Mouse (Mus musculus) MEL (cell line): ENCODE measurements around the gene Nup153. TPM values are rescaled to one million over a fixed set of nuclear protein-coding genes. Genes with fewer than 3 reads are reported as not detected.

Experiments
- DNase-seq: peaks from one replicate; pipeline ENCODE4 v3.0.0; 2011; ENCODE audit warnings: low read depth, low spot score
- H3K27ac ChIP-seq: 2 replicates; pipeline ENCODE4 v1.5.1; 2012; ENCODE audit warnings: low read depth, mild to moderate bottlenecking, control low read depth, low read length, moderate library complexity; ENCODE audit not compliant: control insufficient read depth
- H3K27me3 ChIP-seq, 2 experiments: fragments of 150-350 bp in 1 of 2; sonication (generic) in 1 of 2; 2 replicates each; pipeline ENCODE4 v1.6.1; 2012; ENCODE audit warnings: low read length in 2 of 2, mild to moderate bottlenecking in 2 of 2, improper control_type of control experiment in 1 of 2, moderate library complexity in 1 of 2; ENCODE audit not compliant: insufficient read depth in 2 of 2, control insufficient read depth in 1 of 2
- H3K36me3 ChIP-seq, 2 experiments: 2 replicates each; pipeline ENCODE4 v1.6.1; 2012 to 2014; ENCODE audit warnings: low read length in 2 of 2, improper control_type of control experiment in 1 of 2, inconsistent platforms in 1 of 2, mild to moderate bottlenecking in 1 of 2; ENCODE audit not compliant: insufficient read depth in 2 of 2, control insufficient read depth in 1 of 2
- H3K4me1 ChIP-seq, 2 experiments: fragments of 150-350 bp in 1 of 2; sonication (generic) in 1 of 2; 2 replicates each; pipeline ENCODE4 v1.6.1; 2012; ENCODE audit warnings: low read length in 2 of 2, improper control_type of control experiment in 1 of 2, mild to moderate bottlenecking in 1 of 2; ENCODE audit not compliant: insufficient read depth in 2 of 2, control insufficient read depth in 1 of 2
- H3K4me3 ChIP-seq, 2 experiments: fragments of 150-350 bp in 1 of 2; sonication (generic) in 1 of 2; 2 replicates each; pipeline ENCODE4 v1.5.1; 2012; ENCODE audit warnings: low read depth in 2 of 2, low read length in 2 of 2, mild to moderate bottlenecking in 2 of 2, moderate library complexity in 2 of 2, control low read depth in 1 of 2, improper control_type of control experiment in 1 of 2; ENCODE audit not compliant: control insufficient read depth in 1 of 2, insufficient read depth in 1 of 2
- H3K79me2 ChIP-seq: 2 replicates; pipeline ENCODE4 v1.6.1; 2012; ENCODE audit warnings: mild to moderate bottlenecking, low read length, moderate library complexity; ENCODE audit not compliant: control insufficient read depth, poor library complexity, insufficient read depth
- H3K9ac ChIP-seq: 2 replicates; pipeline ENCODE4 v1.6.1; 2012; ENCODE audit warnings: low read depth, mild to moderate bottlenecking, control low read depth, low read length, moderate library complexity; ENCODE audit not compliant: control insufficient read depth, poor library complexity, severe bottlenecking
- H3K9me3 ChIP-seq: fragments of 150-350 bp; sonication (generic); replicated peaks from 2 replicates; pipeline ENCODE4 v1.6.1; 2012; ENCODE audit warnings: mild to moderate bottlenecking, low read length, improper control_type of control experiment, moderate library complexity; ENCODE audit not compliant: insufficient read depth
- BHLHE40 ChIP-seq: IDR thresholded peaks from 2 replicates; pipeline ENCODE4 v1.6.1; 2012; ENCODE audit warnings: low read depth, mild to moderate bottlenecking, inconsistent platforms, low read length, improper control_type of control experiment, borderline replicate concordance
- CHD1 ChIP-seq: IDR thresholded peaks from 2 replicates; pipeline ENCODE4 v1.6.1; 2012; ENCODE audit warnings: low read depth, mild to moderate bottlenecking, inconsistent platforms, low read length, improper control_type of control experiment
- CHD2 ChIP-seq: IDR thresholded peaks from 2 replicates; pipeline ENCODE4 v1.6.1; 2011; ENCODE audit warnings: low read length, improper control_type of control experiment
- CTCF ChIP-seq, 3 experiments: IDR thresholded peaks in 2 of 3; conservative IDR thresholded peaks in 1 of 3; 2 replicates each; pipeline ENCODE4 v1.5.1; 2011 to 2012; ENCODE audit warnings: low read length in 3 of 3, low read depth in 2 of 3, mild to moderate bottlenecking in 2 of 3, improper control_type of control experiment in 1 of 3, inconsistent platforms in 1 of 3, mixed read lengths in 1 of 3, moderate library complexity in 1 of 3; ENCODE audit not compliant: control insufficient read depth in 1 of 3, insufficient read depth in 1 of 3, poor library complexity in 1 of 3, severe bottlenecking in 1 of 3
- E2F4 ChIP-seq: IDR thresholded peaks from 2 replicates; pipeline ENCODE4 v1.6.1; 2011; ENCODE audit warnings: low read depth, low read length, improper control_type of control experiment, borderline replicate concordance
- EP300 ChIP-seq, 2 experiments: IDR thresholded peaks; 2 replicates each; pipeline ENCODE4 v1.6.1; 2011; ENCODE audit warnings: improper control_type of control experiment in 2 of 2, low read length in 2 of 2, low read depth in 1 of 2, mild to moderate bottlenecking in 1 of 2
- ETS1 ChIP-seq: IDR thresholded peaks from 2 replicates; pipeline ENCODE4 v1.6.1; 2012; ENCODE audit warnings: low read depth, mild to moderate bottlenecking, inconsistent platforms, low read length, improper control_type of control experiment, moderate library complexity
- GATA1 ChIP-seq: IDR thresholded peaks from 2 replicates; pipeline ENCODE4 v1.6.1; 2011; ENCODE audit warnings: low read depth, low read length, improper control_type of control experiment
- HCFC1 ChIP-seq: IDR thresholded peaks from 2 replicates; pipeline ENCODE4 v1.6.1; 2012; ENCODE audit warnings: low read depth, mild to moderate bottlenecking, inconsistent platforms, low read length, improper control_type of control experiment, moderate library complexity
- MEF2A ChIP-seq: IDR thresholded peaks from 2 replicates; pipeline ENCODE4 v1.6.1; 2014; ENCODE audit warnings: low read depth, mild to moderate bottlenecking, inconsistent platforms, low read length, improper control_type of control experiment; ENCODE audit not compliant: poor library complexity, insufficient replicate concordance, severe bottlenecking; ENCODE audit errors: extremely low read depth
- MYB ChIP-seq: IDR thresholded peaks from 2 replicates; pipeline ENCODE4 v1.6.1; 2011; ENCODE audit warnings: mild to moderate bottlenecking, low read depth, low read length, improper control_type of control experiment
- NELFE ChIP-seq: IDR thresholded peaks from 2 replicates; pipeline ENCODE4 v1.6.1; 2011; ENCODE audit warnings: low read depth, low read length, improper control_type of control experiment
- POLR2A ChIP-seq, 2 experiments: IDR thresholded peaks; 2 replicates each; pipeline ENCODE4 v1.6.1; 2011 to 2012; ENCODE audit warnings: low read length in 2 of 2, mild to moderate bottlenecking in 2 of 2, control low read depth in 1 of 2, improper control_type of control experiment in 1 of 2, low read depth in 1 of 2, moderate library complexity in 1 of 2; ENCODE audit not compliant: control insufficient read depth in 1 of 2, insufficient read depth in 1 of 2, poor library complexity in 1 of 2
- POLR2AphosphoS5 ChIP-seq: IDR thresholded peaks from 2 replicates; pipeline ENCODE4 v1.6.1; 2012; ENCODE audit warnings: low read depth, borderline replicate concordance, mild to moderate bottlenecking, inconsistent platforms, low read length, moderate library complexity, mixed read lengths
- RCOR1 ChIP-seq: IDR thresholded peaks from 2 replicates; pipeline ENCODE4 v1.6.1; 2012; ENCODE audit warnings: low read depth, mild to moderate bottlenecking, inconsistent platforms, low read length, improper control_type of control experiment
- TAL1 ChIP-seq: IDR thresholded peaks from 2 replicates; pipeline ENCODE4 v1.6.1; 2012; ENCODE audit warnings: mild to moderate bottlenecking, inconsistent platforms, low read length, moderate library complexity, mixed read lengths
- TCF12 ChIP-seq: IDR thresholded peaks from 2 replicates; pipeline ENCODE4 v1.6.1; 2014; ENCODE audit warnings: low read depth, mild to moderate bottlenecking, inconsistent platforms, low read length, improper control_type of control experiment, moderate library complexity
- UBTF ChIP-seq: IDR thresholded peaks from 2 replicates; pipeline ENCODE4 v1.6.1; 2012; ENCODE audit warnings: low read depth, mild to moderate bottlenecking, inconsistent platforms, low read length, improper control_type of control experiment, moderate library complexity, borderline replicate concordance; ENCODE audit not compliant: insufficient read depth
- USF2 ChIP-seq, 2 experiments: IDR thresholded peaks; 2 replicates each; pipeline ENCODE4 v1.6.1; 2011 to 2012; ENCODE audit warnings: improper control_type of control experiment in 2 of 2, low read length in 2 of 2, borderline replicate concordance in 1 of 2, inconsistent platforms in 1 of 2, low read depth in 1 of 2, mild to moderate bottlenecking in 1 of 2; ENCODE audit not compliant: insufficient read depth in 1 of 2
- ZNF384 ChIP-seq: IDR thresholded peaks from 2 replicates; pipeline ENCODE4 v1.6.1; 2012; ENCODE audit warnings: low read depth, mild to moderate bottlenecking, inconsistent platforms, low read length, improper control_type of control experiment
- polyA plus RNA-seq, 2 experiments: library from polyadenylated mRNA; stranded (reverse) in 1 of 2; unstranded in 1 of 2; fragments of >175 nt in 1 of 2; fragments of >200 nt in 1 of 2; gene quantifications; 2 replicates each; pipeline versions ENCODE4 v1.2.1 to v1.2.4; 2012; ENCODE audit warnings: low replicate concordance in 2 of 2, low read depth in 1 of 2; ENCODE audit not compliant: insufficient read length in 2 of 2, insufficient read depth in 1 of 2, missing spikeins in 1 of 2
- total RNA-seq: library from RNA; depleted of rRNA; stranded (reverse); fragments of 300-350 nt; gene quantifications from 2 replicates; pipeline ENCODE4 v1.2.3, GENCODE M21; 2012

Nup153 gene
- total and polyA plus RNA-seq, 3 experiments, result 64.6 to 221 (median 82.8) TPM

DNA sequence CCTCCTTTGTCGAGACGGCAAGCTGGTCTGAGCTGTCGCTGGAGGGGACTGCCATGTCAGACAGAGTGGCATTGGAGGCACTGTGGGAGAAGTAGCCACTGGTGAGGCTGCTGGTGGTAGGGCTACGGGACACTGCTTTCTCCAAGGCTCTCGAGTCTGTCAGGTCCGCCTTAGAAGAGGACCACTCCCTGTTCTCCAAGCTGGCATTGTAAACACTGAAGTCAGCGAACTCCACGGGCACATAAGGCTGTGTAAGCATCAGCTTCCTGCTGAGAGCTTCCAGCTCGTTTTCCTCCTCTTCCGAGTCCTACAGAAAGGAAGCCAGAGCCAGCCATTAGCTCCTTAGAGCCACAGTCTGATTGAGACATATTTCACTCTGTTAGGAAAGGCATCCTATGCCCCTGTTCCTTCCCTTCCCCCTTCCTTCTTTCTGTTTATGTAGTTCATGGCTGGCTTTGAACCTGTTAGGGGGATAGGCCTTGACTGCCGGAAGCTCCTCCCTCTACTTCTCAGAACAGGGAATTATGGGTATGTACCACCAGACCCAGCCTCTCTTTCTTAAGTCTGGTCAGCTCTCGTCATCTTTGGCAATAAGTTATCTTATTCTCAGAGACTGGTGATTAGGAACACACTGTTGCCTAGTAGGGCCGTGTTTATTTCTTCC is 25.0 kb upstream of the Nup153 start:
- Histone ChIP-seq H3K4me1 (peaks cover 14% of the 10 kb centered on the region in 2 experiments), H3K27ac (no peak overlapping the region), H3K4me3 (no peak overlapping the region), H3K9ac (no peak overlapping the region), H3K9me3 (no peaks in the 10 kb centered on the region), H3K36me3 (peaks cover 0 to 12% of the 10 kb centered on the region in 2 experiments; a peak in 2 of 4 replicates), H3K79me2 (no peaks in the 10 kb centered on the region), H3K27me3 (no peaks in the 10 kb centered on the region)
- DNase-seq, result no peak
- TF ChIP-seq CTCF (IDR thresholded peaks at IDR 0.05 in 2 of 3, conservative IDR thresholded peaks at IDR 0.05 in 1 of 3; ENCODE audit: control insufficient read depth in 1 of 3, insufficient read depth in 1 of 3, low read depth in 2 of 3, low read length in 3 of 3, poor library complexity in 1 of 3, severe bottlenecking in 1 of 3) (no peak), NELFE (no peak), TCF12 (no peak)

DNA sequence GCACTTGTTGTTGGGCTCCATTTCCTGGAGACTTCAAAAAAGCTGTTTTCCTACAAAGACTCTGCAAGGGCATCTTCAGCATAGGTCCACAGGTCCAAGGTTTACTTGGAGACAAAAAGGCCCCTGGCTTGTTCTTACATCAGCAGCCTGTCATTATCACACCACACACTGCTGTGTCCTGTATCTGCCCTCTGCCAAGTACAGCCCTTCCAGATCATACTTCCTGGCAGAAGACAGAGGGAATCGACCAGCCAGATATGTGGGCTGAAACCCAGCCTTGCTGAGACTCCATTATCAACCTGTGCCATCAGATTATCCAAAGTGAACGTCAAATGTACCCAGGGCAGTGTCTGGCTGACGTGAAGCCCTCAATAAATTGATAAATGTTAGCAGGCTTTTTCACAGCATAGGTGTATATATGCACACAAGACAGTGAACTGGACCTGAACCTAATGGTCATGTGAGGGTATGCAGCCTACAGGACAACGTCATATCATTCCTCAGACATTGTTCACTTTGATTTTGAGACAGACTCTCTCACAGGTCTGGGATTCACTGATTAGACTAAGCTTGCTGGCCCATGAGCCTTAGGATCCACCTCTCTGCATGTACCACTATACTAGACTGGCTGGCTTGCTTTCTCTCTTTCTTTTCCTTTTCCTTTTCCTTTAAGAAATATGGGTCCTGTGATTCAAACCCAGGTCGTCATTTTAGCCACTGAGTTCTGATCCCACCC is 20.6 kb upstream of the Nup153 start:
- peak; percentile 67 for DNase-seq
- TF ChIP-seq TAL1 (peak; percentile 30), GATA1 (peak; percentile 47), EP300 (IDR thresholded peaks at IDR 0.05; ENCODE audit: low read depth in 1 of 2, low read length in 2 of 2) (peak in 1 of 2 experiments; percentile 55; a peak in 2 of 4 replicates), USF2 (IDR thresholded peaks at IDR 0.05; ENCODE audit: borderline replicate concordance in 1 of 2, insufficient read depth in 1 of 2, low read depth in 1 of 2, low read length in 2 of 2) (no peak), TCF12 (peak; percentile 51; the same call in 1 of the 2 replicates), POLR2A (IDR thresholded peaks at IDR 0.05; ENCODE audit: control insufficient read depth in 1 of 2, insufficient read depth in 1 of 2, low read depth in 1 of 2, low read length in 2 of 2, poor library complexity in 1 of 2) (no peak), RCOR1 (peak; percentile 9; the same call in 1 of the 2 replicates), ETS1 (peak; percentile 41; the same call in 1 of the 2 replicates)
- TF ChIP-seq, all 39 proteins: peak for 6
- Histone ChIP-seq H3K4me1 (peaks cover 14 to 15% of the 10 kb centered on the region in 2 experiments), H3K9me3 (no peaks in the 10 kb centered on the region), H3K4me3 (peak overlapping the region in 1 of 2 experiments; percentile 28; a peak in 1 of 4 replicates), H3K36me3 (peaks cover 0 to 14% of the 10 kb centered on the region in 2 experiments; a peak in 2 of 4 replicates), H3K27me3 (no peaks in the 10 kb centered on the region), H3K9ac (no peak overlapping the region), H3K27ac (peak overlapping the region; percentile 64), H3K79me2 (no peaks in the 10 kb centered on the region)

DNA sequence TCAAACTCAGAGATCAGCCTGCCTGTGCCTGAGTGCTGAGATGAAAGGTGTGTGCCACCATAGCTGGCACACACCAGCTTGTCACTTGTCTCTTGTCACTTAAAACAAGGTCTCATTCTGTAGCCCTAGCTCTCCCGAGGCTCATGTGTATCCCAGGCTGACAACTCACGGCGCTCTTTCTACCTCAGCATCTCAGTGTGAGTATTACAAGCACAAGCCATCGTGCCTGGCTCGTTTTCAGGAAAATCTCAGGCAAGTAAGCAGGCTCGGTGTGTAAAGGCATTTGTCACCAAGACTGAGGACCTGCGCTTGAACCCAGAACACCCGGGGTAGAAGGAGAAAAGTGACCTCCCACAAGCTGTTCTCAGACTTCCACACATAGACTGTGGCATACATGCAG is 16.1 kb upstream of the Nup153 start:
- H3K4me3 ChIP-seq, result no peak overlapping the region
- no peaks in the 10 kb centered on the region for H3K27me3 ChIP-seq
- H3K4me1 ChIP-seq, result peaks cover 9 to 15% of the 10 kb centered on the region in 2 experiments
- no peak overlapping the region for H3K27ac ChIP-seq
- no peak for DNase-seq
- no peaks in the 10 kb centered on the region for H3K9me3 ChIP-seq
- H3K79me2 ChIP-seq, result no peaks in the 10 kb centered on the region
- TF ChIP-seq BHLHE40, result no peak
- no peak for TF ChIP-seq GATA1
- TF ChIP-seq ZNF384, result no peak
- TF ChIP-seq CHD2, result no peak
- TF ChIP-seq MYB, result no peak
- TF ChIP-seq NELFE, result no peak
- TF ChIP-seq CHD1, result no peak
- TF ChIP-seq EP300 (IDR thresholded peaks at IDR 0.05; ENCODE audit: low read depth in 1 of 2, low read length in 2 of 2), result no peak
- TF ChIP-seq HCFC1, result no peak
- no peak for TF ChIP-seq MEF2A
- TF ChIP-seq USF2 (IDR thresholded peaks at IDR 0.05; ENCODE audit: borderline replicate concordance in 1 of 2, insufficient read depth in 1 of 2, low read depth in 1 of 2, low read length in 2 of 2), result no peak
- no peak for TF ChIP-seq POLR2AphosphoS5
- TF ChIP-seq ETS1, result no peak
- no peak for TF ChIP-seq RCOR1
- no peak for TF ChIP-seq TCF12
- no peak for TF ChIP-seq E2F4
- no peak for TF ChIP-seq UBTF
- peaks cover 0 to 12% of the 10 kb centered on the region in 2 experiments; a peak in 2 of 4 replicates for H3K36me3 ChIP-seq
- no peak overlapping the region for H3K9ac ChIP-seq
